Mouse (Mus musculus) myocyte (in vitro differentiated cells): ENCODE data around the gene Nipbl. TPM values are rescaled to one million over a fixed set of nuclear protein-coding genes. Genes with fewer than 3 reads are reported as not detected.

Experiments
- H3K27me3 ChIP-seq: one replicate; pipeline ENCODE4 v1.6.1; 2011; ENCODE audit not compliant: control insufficient read depth, insufficient read depth, insufficient read length
- H3K36me3 ChIP-seq: one replicate; pipeline ENCODE4 v1.6.1; 2011; ENCODE audit not compliant: control insufficient read depth, insufficient read depth
- H3K4me2 ChIP-seq: one replicate; pipeline ENCODE4 v1.6.1; 2011; ENCODE audit warnings: low read depth, control low read depth
- H3K4me3 ChIP-seq: one replicate; pipeline ENCODE4 v1.5.1; 2011; ENCODE audit warnings: mild to moderate bottlenecking, control low read depth, moderate library complexity
- H3K79me2 ChIP-seq: one replicate; pipeline ENCODE4 v1.6.1; 2011; ENCODE audit not compliant: control insufficient read depth, insufficient read depth
- H3ac ChIP-seq: one replicate; pipeline ENCODE4 v1.6.1; 2011; ENCODE audit not compliant: control insufficient read depth, insufficient read length
- CEBPB ChIP-seq: IDR thresholded peaks from 2 replicates; pipeline ENCODE4 v1.6.1; 2011; ENCODE audit warnings: mild to moderate bottlenecking, moderate library complexity; ENCODE audit not compliant: poor library complexity, insufficient read depth, severe bottlenecking
- E2F4 ChIP-seq: IDR thresholded peaks from one replicate; pipeline ENCODE4 v1.6.1; 2011; ENCODE audit warnings: mild to moderate bottlenecking, control low read depth, moderate library complexity; ENCODE audit not compliant: insufficient read depth
- MAX ChIP-seq: IDR thresholded peaks from one replicate; pipeline ENCODE4 v1.6.1; 2011; ENCODE audit warnings: low read depth, mild to moderate bottlenecking, control low read depth
- MYOD1 ChIP-seq, 3 experiments: IDR thresholded peaks; one replicate each; pipeline ENCODE4 v1.6.1; 2011; ENCODE audit warnings: control low read depth in 2 of 3, low read depth in 2 of 3, mild to moderate bottlenecking in 2 of 3, moderate library complexity in 1 of 3; ENCODE audit not compliant: insufficient read length in 2 of 3, control insufficient read depth in 1 of 3
- MYOG ChIP-seq, 3 experiments: IDR thresholded peaks; one replicate each; pipeline ENCODE4 v1.6.1; 2011; ENCODE audit warnings: control low read depth in 2 of 3, low read depth in 2 of 3, mild to moderate bottlenecking in 2 of 3; ENCODE audit not compliant: insufficient read length in 2 of 3, control insufficient read depth in 1 of 3, insufficient read depth in 1 of 3
- POLR2A ChIP-seq: IDR thresholded peaks from one replicate; pipeline ENCODE4 v1.6.1; 2011; ENCODE audit warnings: low read depth, mild to moderate bottlenecking, control low read depth, moderate library complexity; ENCODE audit not compliant: insufficient read length
- POLR2AphosphoS2 ChIP-seq: IDR thresholded peaks from one replicate; pipeline ENCODE4 v1.6.1; 2011; ENCODE audit warnings: low read depth, control low read depth; ENCODE audit not compliant: insufficient read length
- REST ChIP-seq: IDR thresholded peaks from one replicate; pipeline ENCODE4 v1.6.1; 2011; ENCODE audit warnings: mild to moderate bottlenecking, control low read depth, moderate library complexity; ENCODE audit not compliant: insufficient read depth, insufficient read length
- SRF ChIP-seq: IDR thresholded peaks from one replicate; pipeline ENCODE4 v1.6.1; 2011; ENCODE audit warnings: low read depth; ENCODE audit not compliant: control insufficient read depth, insufficient read length
- TCF12 ChIP-seq: IDR thresholded peaks from one replicate; pipeline ENCODE4 v1.6.1; 2011; ENCODE audit warnings: mild to moderate bottlenecking, control low read depth; ENCODE audit not compliant: poor library complexity, insufficient read depth, severe bottlenecking
- TCF3 ChIP-seq: IDR thresholded peaks from one replicate; pipeline ENCODE4 v1.6.1; 2011; ENCODE audit warnings: low read depth, control low read depth; ENCODE audit not compliant: insufficient read length
- USF1 ChIP-seq: IDR thresholded peaks from one replicate; pipeline ENCODE4 v1.6.1; 2011; ENCODE audit warnings: low read depth, mild to moderate bottlenecking, control low read depth, moderate library complexity
- polyA plus RNA-seq: library from polyadenylated mRNA; unstranded; fragments of >200 nt; fragmentation: generic; extraction: Trizol; gene quantifications from one replicate; pipeline ENCODE4 v1.2.1, GENCODE M21; 2012; ENCODE audit warnings: missing spikeins

Gene Nipbl
- polyA plus RNA-seq, 1 experiment, result 6.5 TPM

DNA sequence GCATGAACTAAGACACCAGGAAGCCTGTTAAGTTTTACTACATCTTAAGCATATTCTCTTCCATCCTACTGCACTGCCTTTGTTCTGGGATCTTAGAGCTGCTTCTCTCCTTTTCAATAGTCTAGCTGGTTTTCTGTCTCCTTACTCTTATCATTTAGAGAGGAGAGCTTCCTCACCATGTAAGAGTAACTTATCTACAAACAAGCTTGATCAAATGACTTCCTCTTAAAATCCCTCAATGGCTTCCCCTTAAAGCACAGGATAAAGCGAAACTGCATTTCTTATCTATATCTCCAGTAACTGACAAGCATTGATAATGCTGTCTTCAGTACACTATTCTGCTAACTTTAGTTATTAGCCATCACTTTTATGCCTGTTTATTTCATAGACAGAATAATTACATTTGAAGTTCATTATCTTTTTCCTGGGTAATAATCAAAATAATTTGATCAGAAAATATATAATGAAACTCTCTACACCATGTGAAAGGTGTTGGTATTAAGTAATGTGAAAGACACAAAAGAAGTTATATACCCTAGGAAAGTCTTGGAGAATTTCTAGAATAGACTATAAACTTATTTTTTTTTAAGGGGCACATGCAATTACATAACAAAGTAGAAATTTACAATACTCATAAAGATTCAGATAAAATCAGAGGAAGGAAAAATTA, 33.0 kb downstream of the Nipbl start:
- no peak overlapping the region for H3ac ChIP-seq
- TF ChIP-seq MAX (no peak), E2F4 (no peak)
- H3K27me3 ChIP-seq, result no peaks in the 10 kb centered on the region
- H3K79me2 ChIP-seq, result peaks cover 96% of the 10 kb centered on the region
- H3K4me2 ChIP-seq, result no peak overlapping the region
- no peaks in the 10 kb centered on the region for H3K36me3 ChIP-seq
- H3K4me3 ChIP-seq, result no peak overlapping the region

- no peak overlapping the region for H3ac ChIP-seq
- no peak overlapping the region for H3K4me3 ChIP-seq
- no peaks in the 10 kb centered on the region for H3K27me3 ChIP-seq
- peaks cover 96% of the 10 kb centered on the region for H3K79me2 ChIP-seq
- H3K4me2 ChIP-seq, result no peak overlapping the region
- H3K36me3 ChIP-seq, result no peaks in the 10 kb centered on the region
- TF ChIP-seq REST, result no peak
These were observed 37.2 kb downstream of the Nipbl start for GRCm38 (mm10) chr15:8407082-8407481.

- no peak overlapping the region for H3K4me3 ChIP-seq
- no peak for TF ChIP-seq POLR2A
- no peak for TF ChIP-seq MAX
- no peak for TF ChIP-seq TCF3
- no peak for TF ChIP-seq MYOD1 (IDR thresholded peaks at IDR 0.05; ENCODE audit: control insufficient read depth in 1 of 3, insufficient read length in 2 of 3, low read depth in 2 of 3)
- TF ChIP-seq TCF12, result no peak
- H3K79me2 ChIP-seq, result peaks cover 96% of the 10 kb centered on the region
- H3K27me3 ChIP-seq, result no peaks in the 10 kb centered on the region
- H3K4me2 ChIP-seq, result no peak overlapping the region
- H3K36me3 ChIP-seq, result no peaks in the 10 kb centered on the region
- no peak overlapping the region for H3ac ChIP-seq
These were observed 38.0 kb downstream of the Nipbl start for GRCm38 (mm10) chr15:8406219-8406618.

GRCm38 (mm10) chr15:8402591-8402990, 41.7 kb downstream of the Nipbl start:
- H3K4me2 ChIP-seq, result no peak overlapping the region
- no peak for TF ChIP-seq CEBPB
- no peak for TF ChIP-seq POLR2AphosphoS2
- no peak for TF ChIP-seq USF1
- TF ChIP-seq MAX, result no peak
- TF ChIP-seq E2F4, result no peak
- no peak for TF ChIP-seq SRF
- TF ChIP-seq MYOG (IDR thresholded peaks at IDR 0.05; ENCODE audit: control insufficient read depth in 1 of 3, insufficient read depth in 1 of 3, insufficient read length in 2 of 3, low read depth in 2 of 3), result no peak
- TF ChIP-seq POLR2A, result no peak
- no peaks in the 10 kb centered on the region for H3K36me3 ChIP-seq
- peaks cover 97% of the 10 kb centered on the region for H3K79me2 ChIP-seq
- no peak overlapping the region for H3K4me3 ChIP-seq
- no peak overlapping the region for H3ac ChIP-seq
- H3K27me3 ChIP-seq, result no peaks in the 10 kb centered on the region

DNA sequence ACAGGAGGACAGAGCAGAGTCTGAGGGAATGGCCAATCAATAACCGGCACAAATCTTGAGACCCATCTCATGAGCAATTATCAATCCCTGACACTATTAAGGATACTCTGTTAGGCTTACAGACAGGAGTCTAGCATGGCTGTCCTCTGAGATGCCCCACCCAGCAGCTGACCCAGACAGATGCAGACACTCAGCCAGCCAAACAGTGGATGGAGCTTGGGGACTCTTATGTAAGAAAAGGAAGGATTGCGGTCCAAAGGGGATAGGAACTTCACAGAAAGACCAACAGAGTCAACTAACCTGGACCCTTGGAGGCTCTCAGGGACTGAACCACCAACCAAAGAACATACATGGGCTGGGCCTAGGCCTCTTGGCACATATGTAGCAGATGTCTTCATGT, 42.7 kb downstream of the Nipbl start:
- TF ChIP-seq MAX, result no peak
- TF ChIP-seq POLR2A, result no peak
- TF ChIP-seq MYOD1 (IDR thresholded peaks at IDR 0.05; ENCODE audit: control insufficient read depth in 1 of 3, insufficient read length in 2 of 3, low read depth in 2 of 3), result peak in 1 of 3 experiments; percentile 40
- TF ChIP-seq MYOG (IDR thresholded peaks at IDR 0.05; ENCODE audit: control insufficient read depth in 1 of 3, insufficient read depth in 1 of 3, insufficient read length in 2 of 3, low read depth in 2 of 3), result peak in 2 of 3 experiments; percentile 27 to 44
- no peak for TF ChIP-seq TCF3
- no peak for TF ChIP-seq TCF12
- no peak for TF ChIP-seq E2F4
- TF ChIP-seq CEBPB, result no peak
- no peak for TF ChIP-seq SRF
- no peak for TF ChIP-seq USF1
- TF ChIP-seq POLR2AphosphoS2, result no peak
- no peak for TF ChIP-seq REST
- no peak overlapping the region for H3K4me3 ChIP-seq
- no peaks in the 10 kb centered on the region for H3K27me3 ChIP-seq

DNA sequence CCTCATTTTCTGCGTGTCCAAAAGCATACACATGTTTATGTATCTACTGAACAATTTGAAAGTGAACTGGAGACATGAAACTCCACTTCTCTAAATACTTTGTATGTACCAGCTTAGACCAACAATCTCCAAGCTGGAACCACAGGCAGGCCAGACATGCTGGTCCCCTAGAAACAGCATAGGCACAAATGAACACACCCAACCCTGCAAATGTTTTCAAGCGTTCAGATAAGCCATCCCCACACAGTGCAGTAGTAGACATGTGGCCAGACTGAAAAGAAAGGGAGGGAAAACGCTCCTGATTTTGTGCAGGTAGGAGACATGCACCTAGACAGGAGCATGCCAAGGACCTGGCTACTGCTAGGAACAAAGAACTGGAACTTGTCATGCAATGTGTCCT, 52.5 kb downstream of the Nipbl start:
- TF ChIP-seq TCF12 (no peak), REST (no peak), POLR2AphosphoS2 (no peak), MYOD1 (IDR thresholded peaks at IDR 0.05; ENCODE audit: control insufficient read depth in 1 of 3, insufficient read length in 2 of 3, low read depth in 2 of 3) (no peak), SRF (no peak), CEBPB (no peak), POLR2A (no peak), E2F4 (no peak)
- H3K79me2 ChIP-seq, result peaks cover 93% of the 10 kb centered on the region
- H3K27me3 ChIP-seq, result no peaks in the 10 kb centered on the region
- no peaks in the 10 kb centered on the region for H3K36me3 ChIP-seq
- H3K4me2 ChIP-seq, result no peak overlapping the region
- H3ac ChIP-seq, result no peak overlapping the region
- H3K4me3 ChIP-seq, result no peak overlapping the region

More for the DNA sequence above, 42.7 kb downstream of the Nipbl start:
- Histone ChIP-seq H3K36me3 (no peaks in the 10 kb centered on the region), H3ac (no peak overlapping the region), H3K4me2 (no peak overlapping the region), H3K79me2 (peaks cover 97% of the 10 kb centered on the region)
